19 mouse cellular contexts compared by ENCODE assay signal in genomic region chr2:124576053-124576452, GRCm38 (mm10).
DNase-seq lines count a peak whose midpoint lies in the region; ATAC-seq lines count a peak whose summit lies in the region.
"Had no signal": no experiment of that assay in that cellular context is flagged by ENCODE, and none has a peak within 500 bp of the region (broad histone marks: within the 10 kb centered on the region; RNA-seq: fewer than 3 reads in every experiment).

No protein-coding gene starts in this region.

- peak; percentile 81 for ATAC-seq in megakaryocyte, adult 5-6 weeks (ENCODE audit: poor library complexity, severe bottlenecking)
- ATAC-seq: forebrain, postnatal 0 days; inflammation-experienced regulatory T-cells, adult 6 months; Patski had no signal

- intact Hi-C loops in heart, postnatal 10 days (cut with DNase I), result no loop called here

- peak; percentile 92 for DNase-seq in heart, adult 11 months
- no peak for DNase-seq in heart, postnatal 10 days
- peak; percentile 3 to 18 for DNase-seq in spleen, postnatal 36 days (ENCODE audit: low spot score in 2 of 2)
- DNase-seq in spleen, postnatal 10 days (ENCODE audit: low spot score in 2 of 2), result no peak
- DNase-seq in frontal cortex, adult 2 months (ENCODE audit: extremely low spot score in 1 of 2, low spot score in 1 of 2), result no peak
- DNase-seq in kidney, postnatal 25 days, result no peak
- DNase-seq: adrenal gland, postnatal 14 days; cerebellum, adult 11-12 months; cerebellum, adult 9-11 months; forebrain, postnatal 0 days; gastrocnemius, postnatal 10 days; kidney, adult 11 months; kidney, postnatal 14 days; lung, postnatal 10 days; right cerebral cortex, postnatal 4 days; thymus, postnatal 14 days had no signal

Comparison
In these comparisons a context has a peak if more than half of its experiments do, and no peak if none do; other contexts are left out.
1. DNase-seq: peak in heart, adult 11 months (single experiment) and spleen, postnatal 36 days (2 of 2); none in heart, postnatal 10 days (0 of 2), spleen, postnatal 10 days (0 of 2), frontal cortex, adult 2 months (0 of 2) and kidney, postnatal 25 days (0 of 2).